Mouse (Mus musculus) hindbrain, embryonic 15.5 days (tissue): ENCODE results near the gene Il1a. TPM values are rescaled to one million over a fixed set of nuclear protein-coding genes. Genes with fewer than 3 reads are reported as not detected.

Experiments used
- ATAC-seq: fragments of 200-750 bp; cut with Nextera tagmentation; 2 replicates; pipeline ENCODE4 v1.8.0; 2017; ENCODE audit warnings: low read depth, moderate number of reproducible peaks, moderate TSS enrichment; ENCODE audit not compliant: low FRiP score
- H3K27ac ChIP-seq: fragments of 300-500 bp; sonication (generic); replicated peaks from 2 replicates; pipeline ENCODE4 v1.5.1; 2015; ENCODE audit warnings: mild to moderate bottlenecking, inconsistent platforms
- H3K27me3 ChIP-seq: fragments of 300-500 bp; sonication (generic); 2 replicates; pipeline ENCODE4 v1.6.1; 2015; ENCODE audit warnings: control low read depth, inconsistent platforms
- H3K36me3 ChIP-seq: fragments of 300-500 bp; sonication (generic); 2 replicates; pipeline ENCODE4 v1.6.1; 2015; ENCODE audit warnings: control low read depth, inconsistent platforms
- H3K4me1 ChIP-seq: fragments of 300-500 bp; sonication (generic); replicated peaks from 2 replicates; pipeline ENCODE4 v1.6.1; 2015; ENCODE audit warnings: control low read depth, inconsistent platforms
- H3K4me2 ChIP-seq: fragments of 300-500 bp; sonication (generic); 2 replicates; pipeline ENCODE4 v1.6.1; 2015; ENCODE audit warnings: moderate library complexity, mild to moderate bottlenecking, inconsistent platforms
- H3K4me3 ChIP-seq: fragments of 300-500 bp; sonication (generic); 2 replicates; pipeline ENCODE4 v1.5.1; 2015; ENCODE audit warnings: mild to moderate bottlenecking, inconsistent platforms
- H3K9ac ChIP-seq: fragments of 300-500 bp; sonication (generic); 2 replicates; pipeline ENCODE4 v1.6.1; 2015; ENCODE audit warnings: inconsistent platforms
- H3K9me3 ChIP-seq: fragments of 300-500 bp; sonication (generic); 2 replicates; pipeline ENCODE4 v1.6.1; 2016; ENCODE audit warnings: control low read depth, inconsistent platforms
- WGBS: fragments of 180-500 bp; shearing (Covaris S2); methylation state at CpG from one replicate; pipeline ENCODE4 v1.1.7; 2015; 5-methylcytosine and 5-hydroxymethylcytosine counted together
- polyA plus RNA-seq: library from polyadenylated mRNA; unstranded; fragments of >200 nt; fragmentation: Nextera tagmentation; extraction: Ambion mirVana; gene quantifications from 2 replicates; pipeline ENCODE4 v1.2.1, GENCODE M21; 2015

Il1a gene
- polyA plus RNA-seq, 1 experiment from 2014 or later: 0.45 TPM

DNA sequence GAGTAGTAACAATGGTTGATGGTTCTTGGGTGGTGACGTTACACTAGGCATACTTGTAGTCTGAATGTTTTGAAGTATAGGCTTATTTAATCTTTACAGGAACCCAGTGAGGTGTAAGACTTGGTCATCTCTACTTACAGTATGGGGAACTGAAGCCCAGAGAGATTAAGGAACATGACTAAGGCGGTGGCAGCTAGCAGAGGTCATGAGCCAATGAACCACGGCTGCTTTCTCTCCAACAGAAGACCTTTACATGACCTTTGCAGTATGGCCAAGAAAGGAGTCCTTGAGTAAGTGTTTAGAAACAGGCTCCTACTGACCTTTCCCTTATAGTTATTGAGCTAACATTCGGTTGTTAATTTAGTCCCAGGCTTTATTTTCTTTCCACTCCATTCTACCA lies 3.8 kb downstream of the Il1a start:
- H3K9ac ChIP-seq: no peak overlapping the region
- WGBS: 78% methylated on average over 4 of the region's 4 CpGs
- no peak for ATAC-seq
- no peak overlapping the region for H3K4me2 ChIP-seq
- no peak overlapping the region for H3K27ac ChIP-seq
- H3K27me3 ChIP-seq: no peaks in the 10 kb centered on the region
- H3K4me3 ChIP-seq: no peak overlapping the region
- no peaks in the 10 kb centered on the region for H3K4me1 ChIP-seq
- no peaks in the 10 kb centered on the region for H3K9me3 ChIP-seq
- no peaks in the 10 kb centered on the region for H3K36me3 ChIP-seq

DNA sequence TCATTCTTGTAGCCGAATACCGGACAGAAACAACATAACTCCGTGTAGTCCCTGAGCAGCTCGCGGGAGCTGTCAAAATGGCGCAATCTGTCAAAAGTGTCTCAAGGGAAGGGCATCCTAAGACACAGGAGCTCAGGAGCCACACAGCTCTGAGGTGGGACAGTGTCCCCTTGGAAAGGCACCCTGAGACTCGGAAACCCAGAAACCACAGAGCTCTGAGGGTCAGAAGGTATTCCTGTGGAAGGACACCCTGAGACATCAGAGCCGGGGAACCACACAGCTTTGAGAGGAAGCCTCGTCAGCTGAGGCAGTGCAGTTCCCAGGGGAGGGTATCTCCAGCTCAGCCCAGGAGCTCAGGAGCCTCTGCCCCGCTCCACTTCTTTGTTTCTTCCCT lies 12.2 kb downstream of the Il1a start:
- no peaks in the 10 kb centered on the region for H3K36me3 ChIP-seq
- peaks cover 9% of the 10 kb centered on the region for H3K4me1 ChIP-seq
- no peaks in the 10 kb centered on the region for H3K9me3 ChIP-seq
- peak overlapping the region; percentile 95 for H3K27ac ChIP-seq
- H3K4me3 ChIP-seq: peak overlapping the region; percentile 80
- no peaks in the 10 kb centered on the region for H3K27me3 ChIP-seq
- peak; percentile 87 for ATAC-seq
- WGBS: 2% methylated on average over 10 of the region's 10 CpGs
- peak overlapping the region; percentile 77 for H3K4me2 ChIP-seq
- peak overlapping the region; percentile 79 for H3K9ac ChIP-seq

DNA sequence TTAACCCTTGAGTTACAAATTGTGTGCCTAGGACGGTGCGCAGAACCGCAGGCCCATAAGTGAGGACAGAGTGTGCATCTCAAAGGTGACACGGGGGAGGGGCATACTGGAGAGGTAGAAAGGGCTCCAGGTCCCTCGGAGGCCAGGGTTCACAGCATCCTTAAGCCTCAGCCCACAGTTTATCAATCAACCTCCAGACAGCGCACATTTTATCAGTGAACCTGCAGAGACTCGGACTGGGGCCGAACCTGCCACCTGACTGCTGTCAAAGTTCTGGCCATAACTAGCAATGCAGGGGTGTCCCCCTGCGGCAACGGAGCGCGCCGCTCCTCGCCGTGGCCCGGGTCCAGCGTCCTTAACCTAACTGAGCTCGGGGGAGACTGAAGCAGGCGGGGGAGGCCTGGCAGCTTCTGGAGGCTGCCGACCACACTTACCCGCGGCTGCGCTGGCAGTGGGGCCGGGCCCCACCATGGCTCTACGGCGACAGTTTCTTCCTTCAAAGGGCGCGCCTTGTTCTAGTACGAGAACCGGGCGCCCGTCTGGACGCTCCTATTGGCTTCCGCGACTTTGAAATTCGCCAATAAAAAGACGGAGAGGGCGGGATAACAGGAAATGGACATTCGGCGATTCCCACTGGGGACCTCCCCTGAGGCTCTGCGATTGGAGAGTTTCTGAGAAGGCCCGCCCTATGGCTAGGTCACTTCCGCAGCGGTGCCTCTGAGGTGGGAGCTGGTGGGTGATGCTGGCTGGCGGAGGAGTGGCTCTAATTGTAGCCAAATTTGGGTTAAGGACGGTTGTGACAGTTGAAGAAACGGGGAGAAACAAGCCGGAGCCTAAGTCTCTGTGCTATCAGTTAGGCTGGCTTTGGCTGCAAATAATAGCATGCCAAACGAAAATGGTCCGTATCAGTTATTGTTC lies 12.8 kb downstream of the Il1a start, which contains the start of gene Ckap2l:
Ckap2l (minus strand) TSS at position 542 of the 918 bp plus-strand sequence.
- WGBS: under 1% methylated on average over 50 of the region's 50 CpGs
- peak; percentile 100 for ATAC-seq
- Histone ChIP-seq H3K4me1 (peaks cover 9% of the 10 kb centered on the region), H3K4me2 (peak within 1 kb of the TSS; percentile 93), H3K27ac (peak within 1 kb of the TSS; percentile 95), H3K36me3 (no peaks in the 10 kb centered on the region), H3K9ac (peak within 1 kb of the TSS; percentile 79), H3K4me3 (peak within 1 kb of the TSS; percentile 80), H3K9me3 (no peaks in the 10 kb centered on the region), H3K27me3 (no peaks in the 10 kb centered on the region)

DNA sequence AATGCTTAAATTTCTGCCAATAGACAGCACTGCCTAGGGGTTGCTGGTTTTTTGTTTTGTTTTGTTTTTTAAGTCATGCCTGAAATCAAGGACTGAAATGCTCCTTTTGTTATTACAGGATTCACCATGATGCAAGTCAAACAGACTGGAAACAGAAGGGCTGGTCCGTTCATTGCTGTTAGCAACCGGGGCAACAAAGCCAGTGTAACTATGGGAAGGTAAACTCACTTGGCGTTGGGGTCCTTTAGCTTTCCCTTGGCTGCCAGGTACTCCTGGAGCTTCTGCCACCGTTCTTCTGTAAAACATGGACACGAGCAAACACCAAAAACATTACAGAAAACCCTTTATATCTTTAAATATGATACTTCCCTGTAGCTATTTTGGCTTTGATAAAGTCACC lies 13.7 kb downstream of the Il1a start:
- Histone ChIP-seq H3K9me3 (no peaks in the 10 kb centered on the region), H3K4me3 (peak overlapping the region; percentile 80), H3K27ac (no peak overlapping the region), H3K4me2 (peak overlapping the region; percentile 93), H3K9ac (no peak overlapping the region), H3K36me3 (no peaks in the 10 kb centered on the region), H3K4me1 (peaks cover 9% of the 10 kb centered on the region), H3K27me3 (no peaks in the 10 kb centered on the region)
- 39% methylated on average over 5 of the region's 5 CpGs for WGBS
- no peak for ATAC-seq

DNA sequence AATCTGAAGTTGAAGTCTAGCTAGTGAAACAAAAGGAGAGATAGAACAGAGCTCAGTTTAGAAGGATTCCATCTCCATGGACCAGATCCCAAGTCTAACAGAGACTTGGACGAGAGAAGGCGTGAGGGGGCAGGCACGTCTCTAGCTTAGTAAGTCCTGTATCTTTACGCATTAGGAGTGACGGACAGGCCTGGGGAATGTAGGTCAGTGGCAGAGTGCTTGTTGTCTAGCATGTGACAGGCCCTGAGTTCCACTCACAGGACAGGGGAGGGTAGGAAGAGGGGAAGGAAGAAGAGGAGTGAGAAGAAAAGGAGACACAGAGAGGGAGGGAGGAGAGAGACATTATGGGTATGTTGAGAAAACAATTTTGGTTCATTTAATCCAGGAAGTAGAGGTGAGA lies 14.7 kb downstream of the Il1a start:
- Histone ChIP-seq H3K4me3 (no peak overlapping the region), H3K4me2 (no peak overlapping the region), H3K9me3 (no peaks in the 10 kb centered on the region), H3K27me3 (no peaks in the 10 kb centered on the region), H3K4me1 (peaks cover 9% of the 10 kb centered on the region), H3K36me3 (no peaks in the 10 kb centered on the region), H3K9ac (no peak overlapping the region), H3K27ac (no peak overlapping the region)
- no peak for ATAC-seq
- WGBS: 91% methylated on average over 5 of the region's 5 CpGs

DNA sequence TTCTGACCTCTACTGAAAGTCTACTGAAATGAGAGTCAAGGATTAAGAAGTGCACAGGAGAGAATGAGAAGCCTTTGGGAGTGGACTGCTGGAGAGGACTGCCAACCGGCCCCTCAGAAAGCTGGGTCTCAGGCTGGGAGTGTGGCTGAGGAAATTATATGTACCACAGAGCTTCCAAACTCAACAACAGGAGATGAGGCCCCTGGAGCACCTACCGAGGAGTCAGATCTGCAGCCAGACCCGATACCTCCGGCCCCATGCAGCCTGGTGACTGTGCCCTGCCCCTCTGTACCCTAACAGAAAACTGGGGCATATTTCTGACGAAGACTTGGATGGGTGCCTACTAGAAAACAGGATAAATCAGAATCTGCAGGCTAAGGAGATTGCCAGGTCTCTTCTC lies 35.9 kb downstream of the Il1a start:
- WGBS: 94% methylated on average over 5 of the region's 5 CpGs

DNA sequence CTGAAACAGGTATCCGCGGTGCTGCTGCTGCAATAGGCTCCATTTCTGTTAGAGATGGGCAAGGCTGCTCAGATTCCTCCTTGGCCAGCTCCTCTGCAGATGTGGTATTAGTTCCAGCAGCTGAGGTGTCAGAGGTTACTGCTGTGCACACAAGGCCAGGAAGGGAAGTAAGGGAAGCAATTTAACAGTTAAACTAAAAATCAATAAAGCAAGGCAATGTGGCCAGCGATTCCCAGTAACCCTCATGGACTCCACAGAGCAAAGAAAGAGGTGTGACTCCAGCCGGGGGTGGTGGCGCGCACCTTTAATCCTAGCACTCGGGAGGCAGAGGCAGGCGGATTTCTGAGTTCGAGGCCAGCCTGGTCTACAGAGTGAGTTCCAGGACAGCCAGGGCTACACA lies 39.2 kb downstream of the Il1a start:
- Histone ChIP-seq H3K4me2 (no peak overlapping the region), H3K9me3 (no peaks in the 10 kb centered on the region), H3K4me3 (no peak overlapping the region), H3K4me1 (no peaks in the 10 kb centered on the region), H3K9ac (no peak overlapping the region), H3K36me3 (no peaks in the 10 kb centered on the region), H3K27me3 (no peaks in the 10 kb centered on the region), H3K27ac (no peak overlapping the region)
- no peak for ATAC-seq
- WGBS: 94% methylated on average over 9 of the region's 9 CpGs

More for the DNA sequence above, 35.9 kb downstream of the Il1a start:
- Histone ChIP-seq H3K4me1 (no peaks in the 10 kb centered on the region), H3K36me3 (no peaks in the 10 kb centered on the region), H3K4me3 (no peak overlapping the region), H3K4me2 (no peak overlapping the region), H3K27me3 (no peaks in the 10 kb centered on the region), H3K9ac (no peak overlapping the region), H3K27ac (no peak overlapping the region), H3K9me3 (no peaks in the 10 kb centered on the region)
- ATAC-seq: no peak

DNA sequence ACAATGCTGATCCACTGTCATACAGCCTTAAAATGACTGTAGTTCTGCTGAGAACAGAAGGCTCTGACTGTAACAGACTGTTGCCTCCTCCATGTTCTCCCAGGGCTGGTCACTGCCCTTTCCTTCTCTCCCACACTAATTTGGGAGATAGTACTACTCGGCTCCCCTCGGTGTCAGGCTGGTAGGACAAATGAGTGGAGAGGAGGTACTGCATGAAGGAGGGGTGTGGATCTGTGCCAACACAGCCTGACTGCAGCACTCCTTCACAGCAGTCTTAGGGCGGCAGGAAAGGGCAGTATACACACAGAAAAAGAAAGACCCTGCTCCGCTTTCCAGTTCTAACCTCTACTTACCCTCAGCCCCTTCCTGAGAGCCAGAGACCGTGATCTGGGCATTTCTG lies 39.8 kb downstream of the Il1a start:
- ATAC-seq: no peak
- Histone ChIP-seq H3K4me2 (no peak overlapping the region), H3K4me3 (no peak overlapping the region), H3K27ac (no peak overlapping the region), H3K4me1 (no peaks in the 10 kb centered on the region), H3K9me3 (no peaks in the 10 kb centered on the region), H3K36me3 (no peaks in the 10 kb centered on the region), H3K9ac (no peak overlapping the region), H3K27me3 (no peaks in the 10 kb centered on the region)
- 96% methylated on average over 5 of the region's 5 CpGs for WGBS

DNA sequence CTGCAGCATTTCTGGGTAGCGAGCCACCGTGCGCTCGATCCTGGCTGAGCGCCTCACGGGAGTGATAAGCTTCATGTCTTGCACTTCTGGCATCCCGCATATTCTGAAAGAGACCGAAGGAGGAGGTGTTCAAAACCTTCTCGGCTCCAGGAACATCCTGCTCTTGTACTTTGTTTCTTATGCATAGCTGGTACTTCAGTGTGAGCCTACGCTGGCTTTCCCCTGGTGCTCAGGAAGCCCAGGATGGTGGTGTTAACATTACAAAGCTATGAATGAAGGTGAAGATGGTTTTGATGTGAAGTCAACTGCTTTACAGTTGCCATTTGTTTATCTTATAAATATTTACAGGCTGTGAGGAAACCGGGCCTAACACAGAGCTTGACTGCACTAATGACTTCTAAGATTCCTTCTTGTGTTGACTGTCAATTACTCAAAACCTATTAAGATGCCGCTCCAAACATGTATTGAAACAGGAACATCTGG lies 40.6 kb downstream of the Il1a start:
- 95% methylated on average over 12 of the region's 12 CpGs for WGBS
- no peaks in the 10 kb centered on the region for H3K36me3 ChIP-seq
- H3K27ac ChIP-seq: no peak overlapping the region
- no peak for ATAC-seq
- no peak overlapping the region for H3K9ac ChIP-seq
- H3K9me3 ChIP-seq: no peaks in the 10 kb centered on the region
- no peaks in the 10 kb centered on the region for H3K4me1 ChIP-seq
- no peaks in the 10 kb centered on the region for H3K27me3 ChIP-seq
- no peak overlapping the region for H3K4me3 ChIP-seq
- H3K4me2 ChIP-seq: no peak overlapping the region

DNA sequence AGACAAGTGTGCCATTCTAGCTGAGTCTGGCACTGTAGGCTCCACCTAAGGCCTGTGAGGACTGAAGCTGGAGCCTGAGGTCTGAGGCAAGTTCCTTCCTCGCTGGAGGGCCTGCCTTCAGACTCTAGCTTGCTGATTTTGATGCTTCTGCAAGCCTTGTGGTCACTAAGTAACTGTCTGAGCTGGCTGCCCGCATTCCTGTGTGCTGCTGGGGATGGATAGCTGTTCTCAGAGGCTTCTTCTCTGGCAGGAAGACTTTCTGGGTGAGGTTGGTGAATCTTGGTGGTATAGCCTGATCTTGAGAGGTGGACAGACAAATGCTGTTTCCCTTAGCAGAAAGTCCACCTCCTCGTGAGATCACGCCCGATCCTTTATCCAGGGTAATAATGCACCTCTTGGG lies 42.0 kb downstream of the Il1a start:
- Histone ChIP-seq H3K27me3 (no peaks in the 10 kb centered on the region), H3K4me1 (no peaks in the 10 kb centered on the region), H3K36me3 (no peaks in the 10 kb centered on the region), H3K9me3 (no peaks in the 10 kb centered on the region), H3K4me2 (no peak overlapping the region), H3K27ac (no peak overlapping the region), H3K4me3 (no peak overlapping the region), H3K9ac (no peak overlapping the region)
- ATAC-seq: no peak
- WGBS: 94% methylated on average over 5 of the region's 5 CpGs

DNA sequence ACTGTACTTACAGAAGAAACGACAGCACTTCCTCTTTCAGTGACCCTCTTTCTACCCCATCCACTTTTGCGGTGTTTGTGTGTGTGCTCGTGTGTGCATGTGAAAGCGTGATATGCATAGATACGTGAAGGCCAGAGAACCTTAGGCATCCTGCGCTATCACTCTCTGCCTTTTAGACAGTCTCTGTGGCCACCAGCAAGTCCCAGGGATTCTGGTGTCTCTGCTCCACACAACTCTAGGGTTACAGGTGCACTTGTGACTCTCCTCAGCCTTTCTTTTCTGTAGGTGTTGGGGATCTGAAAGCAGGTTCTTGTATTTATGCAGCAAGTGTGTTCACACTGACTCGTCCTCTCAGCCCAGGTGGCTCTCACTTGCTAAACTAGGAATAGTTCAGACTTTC lies 44.5 kb downstream of the Il1a start:
- H3K27me3 ChIP-seq: no peaks in the 10 kb centered on the region
- H3K36me3 ChIP-seq: no peaks in the 10 kb centered on the region
- no peak overlapping the region for H3K9ac ChIP-seq
- no peaks in the 10 kb centered on the region for H3K4me1 ChIP-seq
- H3K4me3 ChIP-seq: no peak overlapping the region
- H3K27ac ChIP-seq: no peak overlapping the region
- ATAC-seq: no peak
- no peaks in the 10 kb centered on the region for H3K9me3 ChIP-seq
- H3K4me2 ChIP-seq: no peak overlapping the region
- WGBS: 94% methylated on average over 7 of the region's 7 CpGs

DNA sequence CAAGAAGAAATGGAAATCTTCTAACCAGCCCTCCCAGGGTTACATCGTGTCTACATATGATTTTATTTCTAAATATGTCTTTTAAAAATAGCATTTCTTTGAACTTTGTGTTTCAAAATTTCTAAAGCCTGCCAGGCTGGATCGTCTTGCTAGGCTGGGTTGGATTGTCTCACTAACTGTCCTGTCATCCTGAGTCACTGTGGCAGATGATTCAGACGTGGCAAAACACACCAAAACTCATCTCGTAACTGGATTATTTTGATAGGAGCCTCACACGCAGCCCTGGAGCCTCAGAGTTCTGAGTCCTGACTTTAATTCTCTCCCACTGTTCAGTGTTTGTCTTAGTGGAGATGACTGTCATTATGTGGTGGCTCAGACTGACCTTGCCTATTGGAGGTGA lies 46.7 kb downstream of the Il1a start:
- no peak overlapping the region for H3K9ac ChIP-seq
- H3K4me2 ChIP-seq: no peak overlapping the region
- no peak overlapping the region for H3K27ac ChIP-seq
- no peak overlapping the region for H3K4me3 ChIP-seq
- H3K36me3 ChIP-seq: no peaks in the 10 kb centered on the region
- WGBS: 86% methylated on average over 5 of the region's 5 CpGs
- no peaks in the 10 kb centered on the region for H3K9me3 ChIP-seq
- H3K4me1 ChIP-seq: no peaks in the 10 kb centered on the region; the same call in 1 of the 2 replicates
- no peak for ATAC-seq
- no peaks in the 10 kb centered on the region for H3K27me3 ChIP-seq
